Mouse (Mus musculus): ENCODE results near the gene Akt3.

- TF ChIP-seq ZC3H11A (IDR thresholded peaks at IDR 0.05; ENCODE audit: borderline replicate concordance, low read depth, low read length) (no peak), CHD2 (IDR thresholded peaks at IDR 0.05; ENCODE audit: low read depth, low read length) (no peak)
Observed at GRCm38 (mm10) chr1:177069161-177069560, 188.8 kb downstream of the Akt3 start.
